Mouse (Mus musculus) heart, postnatal 14 days (tissue): ENCODE measurements at regions not wholly inside any gene's neighbourhood (a gene's known extent, or its start where the extent isn't known, plus 50 kb on each side); places are given as distances from the start of the nearest gene placed in this dataset.

Source experiments
- DNase-seq, 2 experiments: peaks; one replicate each; pipeline ENCODE4 v3.0.0; 2021 to 2022
- intact Hi-C: fragments of 180-260 bp; cut with DNase I; formaldehyde crosslinking; loops from one replicate; pipeline ENCODE4 v1.15.1; 2025

DNA sequence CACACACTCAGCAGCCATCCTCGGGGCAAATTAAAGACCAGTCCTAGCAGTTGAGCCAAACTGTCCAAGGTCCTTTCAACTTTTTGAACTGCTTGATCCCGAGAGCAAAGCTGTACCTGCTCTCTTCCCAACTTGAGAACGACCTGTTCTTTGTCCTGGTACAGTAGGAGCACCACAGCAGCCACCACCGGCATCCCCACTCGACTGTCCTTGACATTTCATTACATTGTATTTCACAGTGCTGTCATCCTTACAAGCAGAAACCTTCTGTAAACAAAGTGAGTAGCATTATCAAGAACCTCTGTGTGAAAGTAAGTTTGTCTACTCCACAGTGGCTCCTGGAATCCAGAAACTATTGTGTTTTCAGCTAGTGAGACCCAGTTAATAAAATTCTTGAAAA lies 240.2 kb upstream of the Zfp462 start:
- no peak for DNase-seq
- intact Hi-C loops: no loop called here

DNA sequence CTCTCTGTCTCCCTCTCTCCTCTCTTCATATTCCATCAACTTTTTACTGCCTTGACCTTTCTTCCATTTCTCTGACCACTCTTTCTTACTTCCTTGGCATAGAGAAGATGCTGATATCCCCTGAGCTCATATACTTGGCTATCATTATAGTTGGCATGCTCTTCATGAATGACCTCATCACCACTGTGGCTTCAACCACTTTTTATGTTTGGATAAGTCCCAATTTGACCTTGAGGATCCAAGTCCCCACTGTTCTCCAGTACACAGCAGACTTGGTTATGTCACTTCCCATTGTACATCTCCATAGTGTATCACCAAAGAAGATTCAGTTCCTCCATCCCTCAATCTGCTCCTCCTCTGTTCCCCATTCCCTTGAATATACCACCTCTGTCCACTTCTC lies 235.1 kb upstream of the Zfp462 start:
- intact Hi-C loops: no loop called here
- peak in 1 of 2 experiments; percentile 4 for DNase-seq

DNA sequence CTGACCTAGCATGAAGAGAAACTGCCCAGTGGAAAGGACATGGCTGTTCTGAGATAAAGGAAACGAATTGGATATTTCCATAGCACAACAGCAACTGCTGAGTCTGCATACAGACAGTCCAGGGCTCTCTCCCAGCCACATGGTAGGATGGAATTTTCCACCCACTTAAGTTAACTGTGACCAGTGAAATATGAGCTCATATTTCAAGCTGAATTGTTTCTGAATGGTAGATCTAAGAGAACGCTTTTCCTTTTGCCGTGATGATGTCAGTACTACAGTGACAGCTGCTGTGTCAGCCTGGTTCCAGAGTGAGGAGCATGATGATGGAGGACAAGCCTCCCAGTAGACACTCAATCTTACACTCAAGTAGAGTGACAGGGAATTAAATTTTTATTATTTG lies 231.9 kb upstream of the Zfp462 start:
- intact Hi-C loops: no loop called here
- DNase-seq: no peak

DNA sequence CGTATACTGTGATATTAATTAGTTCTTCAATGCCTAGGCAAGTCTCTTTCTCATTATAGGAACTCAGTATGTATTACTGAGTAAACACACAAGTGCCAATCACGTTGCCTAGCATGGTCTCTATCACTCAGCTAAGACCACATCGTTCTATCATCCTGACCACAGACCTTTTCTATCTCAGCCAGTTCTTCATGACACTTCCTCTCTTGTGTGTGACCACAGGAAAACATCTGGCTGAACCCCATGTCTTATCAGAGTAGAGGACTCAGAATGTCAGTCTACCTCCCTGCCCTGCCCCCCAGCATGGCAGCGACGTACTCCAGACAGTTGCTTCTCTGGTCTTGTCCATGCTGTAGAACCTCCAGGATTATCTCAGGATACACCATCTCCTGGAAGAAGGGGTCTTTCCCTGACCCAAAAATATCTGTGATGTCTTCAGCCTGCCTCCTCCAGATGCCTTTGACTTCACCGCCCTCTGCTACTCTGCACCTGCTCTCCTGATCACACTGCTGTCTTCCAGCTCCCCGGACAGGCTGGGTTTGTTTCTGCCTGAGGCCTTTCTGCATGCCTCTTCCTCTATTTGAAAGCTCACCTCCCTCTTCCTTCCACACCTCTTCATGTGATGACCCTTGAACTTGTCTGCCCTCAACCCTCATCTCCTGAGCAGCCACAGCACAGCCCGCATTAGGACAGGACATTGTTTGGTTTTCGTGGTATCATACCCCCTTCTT lies 230.1 kb upstream of the Zfp462 start:
- DNase-seq: no peak
- intact Hi-C loops: no loop called here

DNA sequence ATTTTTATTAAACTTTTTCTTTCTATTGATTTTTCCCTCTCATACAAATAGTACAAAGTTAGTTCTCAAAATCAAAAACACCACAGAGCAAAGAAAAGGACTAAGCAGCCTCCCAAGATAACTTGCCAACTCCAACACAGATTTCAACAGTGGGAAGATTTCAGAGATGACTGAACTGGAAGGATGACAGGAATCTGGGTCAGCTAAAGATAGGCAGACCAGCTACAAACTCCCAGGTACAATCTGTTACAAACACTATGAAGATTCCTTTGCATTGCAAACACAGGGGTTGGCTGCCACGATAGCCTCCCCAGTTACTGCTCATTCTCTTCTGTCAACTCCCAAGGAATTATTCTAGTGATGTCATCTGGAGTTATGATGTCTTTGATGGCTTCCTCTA lies 226.8 kb upstream of the Zfp462 start:
- intact Hi-C loops: no loop called here
- no peak for DNase-seq

DNA sequence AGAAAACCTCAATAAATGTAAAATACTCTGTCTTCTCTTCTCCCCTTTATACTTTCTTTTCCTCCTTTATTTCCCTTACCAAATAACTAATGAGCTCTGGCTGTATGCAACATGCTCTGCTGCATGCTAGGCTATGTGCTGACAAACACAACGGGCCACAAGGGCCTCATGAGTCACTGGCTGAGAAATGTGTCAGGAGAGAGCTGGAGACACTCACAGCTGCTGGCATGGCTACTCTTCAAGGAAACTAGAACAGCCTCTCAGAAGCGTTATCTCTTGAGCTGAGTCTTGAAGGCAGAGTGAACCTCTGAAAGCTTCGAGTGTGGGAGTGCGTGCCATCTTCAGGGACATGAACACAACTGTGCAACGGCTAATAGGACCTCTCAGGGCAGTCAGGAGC lies 205.8 kb upstream of the Zfp462 start:
- DNase-seq: no peak
- intact Hi-C loops: no loop called here

DNA sequence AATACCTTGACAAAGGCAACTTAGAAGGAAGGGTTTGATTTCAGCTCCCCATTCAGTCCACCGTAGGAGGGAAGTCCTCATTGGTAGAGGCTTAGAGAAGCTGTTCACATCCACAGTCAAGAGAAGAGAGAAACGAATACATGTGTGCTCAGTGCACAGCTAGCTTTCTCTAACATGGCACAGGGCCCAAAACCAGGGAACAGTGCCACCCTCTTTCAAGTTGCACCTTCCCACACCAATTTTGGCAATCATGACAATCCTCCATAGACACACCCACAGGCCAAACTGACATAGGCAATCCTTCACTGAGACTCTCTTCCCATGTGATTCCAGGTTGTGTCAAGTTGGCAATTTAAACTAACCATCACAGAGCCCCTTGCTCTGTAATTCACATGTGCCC lies 193.4 kb upstream of the Zfp462 start:
- no peak for DNase-seq
- intact Hi-C loops: no loop called here

DNA sequence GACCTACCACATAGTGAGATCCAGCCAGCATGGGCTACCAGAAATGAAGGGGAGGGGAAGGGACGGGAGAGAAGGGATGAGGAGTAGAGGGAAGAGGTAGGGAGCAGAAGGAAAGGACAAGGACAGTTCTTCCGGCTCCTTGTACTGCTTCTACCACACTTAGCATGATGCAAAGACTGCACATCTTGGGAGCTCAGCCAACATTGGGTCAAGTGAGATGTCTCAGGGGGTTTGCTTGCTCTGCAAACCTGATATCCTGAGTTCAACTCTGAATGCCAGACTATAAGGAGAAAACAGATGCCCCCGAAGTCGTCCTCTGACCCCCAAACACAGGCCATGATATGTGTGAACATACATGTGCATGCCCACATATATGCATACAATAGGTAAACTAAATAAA lies 188.4 kb upstream of the Zfp462 start:
- intact Hi-C loops: no loop called here
- no peak for DNase-seq

DNA sequence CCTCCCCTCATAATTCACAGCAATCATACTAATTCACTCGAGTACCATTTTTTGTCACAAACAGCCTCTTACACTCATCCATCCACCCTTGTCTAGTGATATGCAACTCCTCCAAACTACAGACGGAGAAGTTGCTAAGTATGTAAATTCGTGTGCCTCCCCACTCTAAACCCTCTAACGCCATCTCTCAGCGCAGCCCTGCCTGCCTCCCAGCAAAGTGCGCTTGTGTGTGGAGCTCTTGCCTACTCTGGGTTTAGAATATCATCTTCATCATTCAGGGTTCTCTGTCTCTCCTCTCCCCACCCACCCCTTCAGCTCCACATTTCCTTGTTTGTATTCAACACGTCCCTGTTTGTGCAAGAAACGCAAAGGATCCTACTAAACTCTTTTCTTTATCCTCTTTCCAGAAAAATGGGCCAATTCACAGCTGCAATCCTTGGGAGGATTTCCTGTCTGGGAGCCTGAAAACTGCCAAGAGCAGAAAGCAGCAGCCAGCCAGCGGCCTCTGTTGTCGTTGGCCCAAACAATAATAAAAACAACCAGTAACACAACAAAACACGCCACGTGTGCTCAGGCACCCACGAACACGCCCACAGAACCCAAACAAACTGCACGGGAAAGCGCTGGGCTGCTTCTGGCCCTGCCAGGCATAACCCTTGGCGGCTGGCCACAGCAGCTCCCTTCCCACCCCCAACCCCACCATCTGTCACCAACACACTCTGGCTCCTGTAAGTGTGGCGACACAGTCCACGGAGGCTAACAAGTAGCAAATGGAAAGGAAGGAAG lies 186.9 kb upstream of the Zfp462 start:
- DNase-seq: peak; percentile 55 to 60
- intact Hi-C loops: no loop called here

DNA sequence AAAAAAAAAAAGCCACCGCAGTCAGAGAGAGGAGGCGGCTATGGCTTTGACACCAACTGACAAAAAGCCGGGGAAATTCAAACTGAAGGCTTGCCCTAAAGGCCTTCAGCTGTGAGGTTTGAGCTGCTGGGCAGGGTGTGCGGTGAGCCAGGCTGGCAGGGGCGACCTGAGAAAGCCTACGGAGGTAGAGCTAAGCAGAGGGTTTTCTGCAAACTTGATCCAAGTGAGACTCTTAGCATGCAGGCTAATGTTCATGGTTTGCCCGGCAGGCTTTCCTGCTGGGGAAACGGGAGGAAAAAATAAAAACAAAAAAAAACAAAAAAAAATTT lies 186.4 kb upstream of the Zfp462 start:
- intact Hi-C loops: no loop called here
- no peak for DNase-seq

DNA sequence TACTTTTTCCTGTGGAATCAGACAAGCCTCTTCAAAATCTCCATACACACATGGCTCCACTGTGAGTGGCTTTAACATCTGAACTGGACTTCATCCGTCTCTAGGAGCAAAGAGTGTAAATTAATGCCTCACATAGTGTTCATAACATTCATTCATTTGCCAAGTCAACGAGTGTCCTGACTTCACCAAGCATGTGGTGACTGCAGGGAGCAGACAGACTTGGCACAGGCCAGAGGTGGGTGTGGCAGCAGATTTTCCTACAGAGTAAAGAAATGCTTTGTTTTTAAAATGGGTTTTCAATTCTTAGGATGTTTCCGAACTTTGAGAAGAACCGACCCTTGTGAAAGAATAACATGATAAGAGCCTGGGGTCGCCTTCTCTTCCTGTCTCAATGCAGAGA lies 183.6 kb upstream of the Zfp462 start:
- DNase-seq: peak; percentile 24 to 50
- intact Hi-C loops: no loop called here

DNA sequence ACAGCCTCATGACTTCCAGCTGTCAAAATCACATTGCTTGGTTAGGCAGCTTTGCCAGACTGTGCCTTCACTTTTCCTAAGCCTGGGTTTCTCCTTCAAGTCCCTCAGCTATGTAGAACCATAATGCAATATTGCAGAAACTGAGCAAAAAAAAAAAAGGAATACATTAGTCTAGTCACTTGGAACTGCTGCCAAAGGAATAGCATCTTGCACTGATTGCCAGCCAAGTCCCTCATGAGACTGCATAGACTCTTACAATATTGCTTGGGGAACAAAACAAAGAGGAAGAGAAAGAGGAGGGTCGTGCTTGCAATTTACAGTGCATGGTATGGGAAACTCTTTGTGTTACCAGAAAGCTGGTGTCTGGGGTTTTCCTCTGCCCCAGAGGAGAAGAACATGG lies 179.8 kb upstream of the Zfp462 start:
- DNase-seq: no peak

DNA sequence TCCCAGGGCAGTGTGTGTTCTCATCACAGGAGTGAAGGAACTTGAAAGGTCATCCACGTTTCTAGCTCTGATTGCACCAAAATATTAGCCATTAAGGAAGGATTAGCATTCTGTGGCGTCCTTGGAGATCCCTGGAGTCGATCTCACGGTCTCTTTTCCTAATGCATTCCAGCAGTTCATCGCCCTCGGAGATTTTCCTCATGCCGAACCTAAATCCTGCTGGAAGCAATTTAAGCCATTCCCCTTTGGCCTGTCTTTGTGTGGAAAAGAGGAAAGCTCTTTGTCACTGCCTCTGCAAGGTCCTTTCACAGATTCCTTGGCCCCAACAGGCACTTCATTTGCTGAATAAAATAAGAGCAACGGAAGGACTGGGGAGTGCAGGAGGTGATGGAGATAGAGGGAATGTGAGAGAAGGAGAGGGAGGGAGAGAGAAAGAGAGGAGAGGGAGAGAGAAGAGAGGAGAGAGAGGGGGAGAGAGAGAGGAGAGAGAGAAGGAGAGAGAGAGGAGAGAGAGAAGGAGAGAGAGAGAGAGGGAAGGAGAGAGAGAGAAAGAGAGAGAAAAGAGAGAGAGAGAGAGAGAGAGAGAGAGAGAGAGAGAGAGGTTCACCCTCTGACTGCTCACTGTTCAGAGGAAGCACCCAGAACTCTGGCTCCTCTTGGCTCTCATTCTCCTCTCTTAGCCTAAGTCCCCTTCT lies 177.2 kb upstream of the Zfp462 start:
- DNase-seq: no peak
- intact Hi-C loops: no loop called here

More for the DNA sequence above, 179.8 kb upstream of the Zfp462 start:
- intact Hi-C loops: no loop called here

DNA sequence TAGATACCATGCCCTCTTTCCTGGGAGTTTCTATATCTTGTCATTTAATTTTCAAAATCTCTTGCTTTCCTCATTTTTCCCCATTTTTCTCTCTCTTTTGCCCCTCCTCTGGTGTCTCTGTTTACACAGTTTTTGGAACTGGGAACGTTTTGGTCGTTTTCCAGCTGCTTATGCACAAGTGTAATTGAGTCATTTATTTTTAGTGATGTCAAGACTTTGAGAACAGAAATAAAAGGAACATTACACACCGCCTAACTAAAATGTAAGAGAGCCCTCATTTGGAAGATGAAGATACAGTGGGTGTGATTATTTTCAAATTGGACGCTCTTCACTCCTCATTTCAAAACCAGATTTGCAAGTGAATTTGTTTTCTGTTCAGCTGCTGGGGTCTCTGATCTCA lies 176.0 kb upstream of the Zfp462 start:
- intact Hi-C loops: no loop called here
- no peak for DNase-seq

DNA sequence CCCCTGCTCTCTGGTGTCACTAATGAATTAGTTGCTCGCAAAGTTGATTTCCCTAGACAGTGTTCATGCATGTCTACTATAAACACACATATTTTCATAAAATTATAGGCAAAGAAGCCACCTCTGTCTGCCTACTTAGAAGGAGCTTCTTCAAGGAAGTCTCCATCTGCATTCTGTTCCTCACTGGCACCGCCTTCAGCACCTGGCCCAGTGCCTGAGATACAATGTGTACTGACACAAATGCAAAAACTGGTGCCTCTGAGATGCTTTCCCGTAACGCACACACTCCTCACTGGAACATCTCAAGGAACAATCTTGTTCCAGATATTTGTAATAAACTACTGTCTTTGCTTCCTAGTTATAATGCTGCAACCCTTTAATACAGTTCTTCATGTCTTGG lies 170.8 kb upstream of the Zfp462 start:
- intact Hi-C loops: no loop called here
- DNase-seq: no peak

DNA sequence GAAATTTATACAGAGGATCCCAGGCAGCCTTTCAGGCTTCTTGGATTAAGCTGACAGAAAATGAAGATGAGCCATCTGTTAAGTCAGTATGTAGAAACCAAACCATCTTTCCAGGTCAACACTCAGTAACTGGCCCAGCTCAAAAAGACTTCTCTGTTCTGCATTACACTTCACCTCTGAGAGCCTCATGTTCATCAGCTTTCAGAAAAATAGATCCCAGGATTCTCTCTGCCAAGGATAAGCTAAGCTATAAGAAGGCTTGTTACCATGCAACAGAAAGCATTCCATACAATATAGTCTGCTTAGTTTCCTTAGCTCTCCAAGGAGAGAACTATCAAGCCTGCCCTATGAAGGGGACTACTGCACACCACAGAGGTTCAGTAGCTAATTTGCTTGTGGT lies 170.1 kb upstream of the Zfp462 start:
- no peak for DNase-seq
- intact Hi-C loops: no loop called here

DNA sequence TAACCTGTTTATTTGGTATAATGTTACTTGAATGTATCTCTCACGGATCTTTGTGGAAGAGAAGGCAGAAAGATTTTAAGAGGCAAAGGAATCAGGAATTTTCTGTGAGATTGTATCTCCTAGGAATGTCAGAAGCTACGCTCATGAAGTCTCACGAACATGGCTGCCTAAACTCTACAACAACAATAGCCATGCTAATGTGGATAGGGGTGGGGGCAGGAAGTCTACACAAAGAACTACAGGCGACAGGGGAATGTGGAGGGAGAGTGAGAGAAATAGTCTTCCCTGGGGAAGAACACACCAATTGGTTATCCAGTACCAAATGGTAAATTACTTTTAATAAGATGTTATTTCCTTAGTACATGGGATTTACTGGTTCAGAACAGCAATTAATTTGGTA lies 164.3 kb upstream of the Zfp462 start:
- intact Hi-C loops: no loop called here
- DNase-seq: no peak

DNA sequence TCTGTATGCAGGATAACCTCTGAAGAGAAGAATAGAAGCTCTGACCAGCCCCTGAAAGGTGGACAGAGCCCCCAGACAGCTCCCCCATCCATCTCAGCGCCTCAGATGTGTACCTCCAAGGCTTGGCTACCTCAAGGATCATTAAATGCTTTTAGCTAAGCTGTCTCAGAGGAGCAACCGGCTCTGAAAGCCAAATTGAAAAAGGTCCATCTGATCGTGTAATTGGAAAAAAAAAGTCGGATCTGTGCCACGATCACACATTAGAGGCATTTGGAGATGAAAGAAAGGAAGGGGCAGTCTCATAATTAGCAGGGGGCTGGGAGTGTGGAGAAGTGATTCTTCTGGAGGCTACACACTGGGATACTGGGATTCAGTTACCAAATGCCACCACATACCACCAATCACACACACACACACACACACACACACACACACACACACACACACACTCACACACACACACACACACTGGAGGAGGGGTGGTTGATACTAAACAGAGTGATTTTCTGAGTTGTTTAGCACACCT lies 153.6 kb upstream of the Zfp462 start:
- no peak for DNase-seq
- intact Hi-C loops: no loop called here

DNA sequence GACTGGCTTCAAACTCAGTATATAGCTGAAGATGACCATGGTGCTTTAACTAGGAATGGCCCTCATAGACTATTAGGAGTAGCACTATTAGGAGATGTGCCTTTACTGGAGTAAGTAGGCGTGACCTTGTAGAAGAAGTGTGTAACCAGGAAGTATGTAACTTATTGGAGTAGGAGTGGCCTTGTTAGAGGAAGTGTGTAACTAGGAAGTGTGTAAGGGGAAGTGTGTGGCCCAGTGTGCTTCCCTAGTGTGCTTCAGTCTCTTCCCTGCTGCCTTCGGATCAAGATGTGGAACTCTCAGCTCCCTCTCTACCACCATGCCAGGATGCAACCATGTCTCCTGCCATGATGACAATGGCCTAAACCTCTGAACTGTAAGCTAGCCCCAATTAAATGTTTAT lies 151.0 kb upstream of the Zfp462 start:
- intact Hi-C loops: no loop called here
- DNase-seq: no peak

DNA sequence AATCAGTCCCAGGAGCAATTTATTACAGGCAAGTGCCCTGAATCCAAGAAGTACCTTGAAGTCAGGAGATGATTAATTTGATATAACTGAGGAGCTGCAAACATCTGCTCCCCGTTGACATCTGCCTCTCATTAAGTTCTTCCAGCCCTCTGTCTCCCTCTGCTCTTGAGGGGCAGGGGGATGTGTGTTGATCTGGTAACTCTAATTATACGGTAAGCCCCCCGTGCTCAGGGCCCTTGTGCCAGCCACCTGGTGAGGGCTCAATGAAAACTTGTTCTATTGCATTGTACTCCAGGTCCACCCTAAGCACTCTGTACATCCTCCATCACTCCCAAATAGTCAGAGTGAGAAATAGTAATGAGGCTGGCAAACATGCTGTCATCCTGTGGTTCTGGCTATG lies 149.6 kb upstream of the Zfp462 start:
- DNase-seq: no peak
- intact Hi-C loops: no loop called here

DNA sequence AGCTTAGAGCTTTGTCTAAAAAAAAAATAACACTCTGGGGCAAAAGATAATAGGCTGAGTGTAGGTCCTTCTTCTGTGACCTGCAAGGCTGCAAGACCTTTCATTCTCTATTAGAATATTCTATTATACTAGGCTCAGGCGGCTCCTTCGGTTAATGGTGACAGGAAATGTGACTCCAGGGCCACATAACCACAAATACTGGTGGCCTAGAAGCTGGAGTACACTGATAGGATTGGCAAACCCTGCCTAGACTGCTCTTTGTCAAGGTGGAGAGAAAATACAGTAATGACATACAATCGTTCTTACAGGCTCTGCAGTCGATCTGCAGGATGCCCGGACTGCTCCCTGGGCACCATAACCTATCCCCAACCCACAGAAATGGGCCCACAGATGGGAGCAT lies 146.3 kb upstream of the Zfp462 start:
- no peak for DNase-seq
- intact Hi-C loops: no loop called here

DNA sequence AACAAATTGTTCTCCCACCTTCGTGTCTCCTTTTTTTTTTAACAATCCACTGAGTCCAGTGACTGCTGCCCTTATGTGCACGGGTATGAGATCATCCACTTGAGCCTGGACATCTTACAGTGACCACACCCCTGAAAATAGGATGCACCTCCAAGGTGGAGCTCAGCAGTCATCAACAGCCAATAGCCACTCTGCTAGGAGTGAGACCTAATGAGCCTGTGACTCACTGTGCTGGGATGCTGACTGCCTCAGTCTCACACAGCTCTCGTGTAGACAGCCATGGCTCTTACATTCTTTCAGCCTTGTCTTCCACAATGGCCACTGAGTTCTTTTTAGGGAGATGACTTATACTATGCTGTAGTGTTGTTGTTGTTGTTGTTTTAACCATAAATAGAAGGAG lies 133.7 kb upstream of the Zfp462 start:
- intact Hi-C loops: no loop called here
- DNase-seq: no peak
